Mouse (Mus musculus) hindbrain, embryonic 13.5 days (tissue): Measurements from ENCODE around the gene Mettl23. TPM values are rescaled to one million over a fixed set of nuclear protein-coding genes. Genes with fewer than 3 reads are reported as not detected.
A peak's percentile ranks its signal among the peaks of the same experiment; 100 is the strongest.

ENCODE experiments used
- ATAC-seq: fragments of 200-750 bp; cut with Nextera tagmentation; 2 replicates; pipeline ENCODE4 v1.8.0; 2017; ENCODE audit warnings: moderate TSS enrichment; ENCODE audit not compliant: low FRiP score
- H3K27ac ChIP-seq: fragments of 300-500 bp; sonication (generic); 2 replicates; pipeline ENCODE4 v1.5.1; 2015; ENCODE audit warnings: inconsistent platforms, mild to moderate bottlenecking, moderate library complexity
- H3K27me3 ChIP-seq: fragments of 300-500 bp; sonication (generic); 2 replicates; pipeline ENCODE4 v1.6.1; 2015; ENCODE audit warnings: mild to moderate bottlenecking, inconsistent platforms
- H3K36me3 ChIP-seq: fragments of 300-500 bp; sonication (generic); 2 replicates; pipeline ENCODE4 v1.6.1; 2015; ENCODE audit warnings: mild to moderate bottlenecking, inconsistent platforms
- H3K4me1 ChIP-seq: fragments of 300-500 bp; sonication (generic); replicated peaks from 2 replicates; pipeline ENCODE4 v1.6.1; 2015; ENCODE audit warnings: inconsistent platforms
- H3K4me2 ChIP-seq: fragments of 300-500 bp; sonication (generic); 2 replicates; pipeline ENCODE4 v1.6.1; 2015; ENCODE audit warnings: inconsistent platforms, mild to moderate bottlenecking, moderate library complexity
- H3K4me3 ChIP-seq: fragments of 300-500 bp; sonication (generic); 2 replicates; pipeline ENCODE4 v1.5.1; 2015; ENCODE audit warnings: mild to moderate bottlenecking, inconsistent platforms
- H3K9ac ChIP-seq: fragments of 300-500 bp; sonication (generic); 2 replicates; pipeline ENCODE4 v1.6.1; 2015; ENCODE audit warnings: mild to moderate bottlenecking, inconsistent platforms
- H3K9me3 ChIP-seq: fragments of 300-500 bp; sonication (generic); 2 replicates; pipeline ENCODE4 v1.6.1; 2016; ENCODE audit warnings: inconsistent platforms
- WGBS: fragments of 180-500 bp; shearing (Covaris S2); methylation state at CpG from one replicate; pipeline ENCODE4 v1.1.7; 2015; 5-methylcytosine and 5-hydroxymethylcytosine counted together
- polyA plus RNA-seq: library from polyadenylated mRNA; unstranded; fragments of >200 nt; fragmentation: Nextera tagmentation; extraction: Ambion mirVana; gene quantifications from 2 replicates; pipeline ENCODE4 v1.2.1, GENCODE M21; 2015

Mettl23 gene
- polyA plus RNA-seq, 1 experiment from 2014 or later, result 79.3 TPM

DNA sequence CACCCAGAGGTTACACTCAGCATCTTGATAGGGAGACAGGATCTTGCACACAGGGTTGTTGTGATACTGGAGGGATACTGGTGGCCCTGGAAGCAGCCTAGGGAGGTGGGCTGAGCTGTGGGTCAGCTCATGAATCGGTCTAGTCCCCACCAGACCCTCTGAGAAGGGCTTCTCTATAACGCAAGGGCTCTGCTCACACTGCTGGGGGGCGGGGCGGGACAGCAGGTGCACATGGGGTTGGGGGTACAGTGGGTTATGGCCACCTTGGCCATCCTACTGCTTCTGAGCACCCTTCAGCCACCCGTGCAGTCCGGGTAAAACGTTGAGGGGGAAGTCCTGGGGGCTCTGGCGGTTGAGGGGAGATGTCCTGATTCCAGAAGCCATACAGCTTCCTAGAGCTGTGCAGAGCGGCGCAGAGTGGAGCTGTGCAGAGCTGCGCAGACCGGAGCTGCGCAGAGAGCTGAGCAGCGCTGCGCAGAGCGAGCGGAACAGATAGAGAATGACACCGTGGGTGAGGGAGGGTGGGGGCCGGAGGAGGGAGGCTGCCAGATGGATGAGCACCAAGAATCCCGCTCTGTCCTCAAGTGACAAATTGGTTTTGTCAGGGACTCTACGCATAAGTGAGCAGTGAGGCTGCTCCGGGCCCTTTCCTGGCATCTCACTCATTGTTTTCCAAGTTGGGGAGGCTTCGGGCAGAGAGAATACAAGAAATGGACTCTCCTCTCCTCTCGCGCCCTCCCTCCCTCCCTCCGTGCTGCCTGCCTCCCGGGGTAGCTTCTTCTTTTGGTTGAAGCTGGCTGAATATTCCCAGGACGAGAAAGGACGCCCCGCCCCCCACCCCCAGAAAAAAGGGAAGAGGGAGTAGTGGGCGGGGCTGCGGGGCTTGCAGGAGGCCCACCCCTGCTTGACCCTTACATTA, 31.8 kb upstream of the Mettl23 start:
- Histone ChIP-seq H3K36me3 (no peaks in the 10 kb centered on the region), H3K27ac (peak overlapping the region; percentile 100), H3K4me2 (peak overlapping the region; percentile 59), H3K27me3 (no peaks in the 10 kb centered on the region), H3K4me1 (peaks cover 84% of the 10 kb centered on the region), H3K9ac (peak overlapping the region; percentile 75), H3K9me3 (no peaks in the 10 kb centered on the region), H3K4me3 (peak overlapping the region; percentile 27)
- ATAC-seq, result peak; percentile 93
- WGBS, result 3% methylated on average over 32 of the region's 32 CpGs

DNA sequence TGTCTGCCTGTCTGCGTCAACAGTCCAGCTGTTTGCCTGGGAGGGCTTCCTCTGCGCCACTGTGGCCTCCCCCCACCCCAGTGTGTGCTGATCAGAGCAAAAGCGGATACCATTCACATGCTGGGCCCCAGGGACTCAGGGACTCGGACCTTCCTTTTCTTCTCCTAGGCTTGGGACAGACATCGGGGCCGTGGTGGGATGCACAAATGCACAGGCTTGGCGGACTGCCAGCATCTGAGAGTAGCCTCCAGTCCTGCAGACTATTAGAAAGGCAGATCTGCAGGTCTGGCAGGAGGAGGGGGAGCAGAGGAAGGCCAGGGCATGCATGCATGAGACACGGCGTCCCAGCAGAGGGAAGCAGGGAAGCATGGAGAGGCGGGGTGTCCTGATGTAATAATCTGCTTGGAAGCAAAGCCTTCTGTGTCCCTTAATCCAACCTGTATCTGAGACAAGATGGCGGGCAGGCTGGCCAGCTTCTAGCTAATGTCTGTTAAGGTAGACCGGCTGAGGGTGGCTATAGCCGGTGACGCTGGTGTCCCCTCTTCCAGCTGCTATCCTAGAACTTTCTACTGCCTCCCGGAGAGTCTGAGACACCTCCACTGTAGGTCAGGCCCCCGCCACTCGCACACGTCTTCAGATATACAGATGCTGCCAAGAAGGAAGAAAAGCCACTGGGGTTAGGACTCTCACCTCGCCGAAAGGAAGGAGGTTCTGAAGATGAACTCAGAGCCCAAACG, 30.1 kb upstream of the Mettl23 start:
- H3K27ac ChIP-seq, result peak overlapping the region; percentile 100
- 0 out of 2 replicates have a peak, but pooled peaks have one; percentile 5 for ATAC-seq
- no peaks in the 10 kb centered on the region for H3K27me3 ChIP-seq
- no peaks in the 10 kb centered on the region for H3K9me3 ChIP-seq
- peak overlapping the region; percentile 61 for H3K9ac ChIP-seq
- H3K36me3 ChIP-seq, result no peaks in the 10 kb centered on the region
- peaks cover 85% of the 10 kb centered on the region for H3K4me1 ChIP-seq
- peak overlapping the region; percentile 32; the same call in 1 of the 2 replicates for H3K4me2 ChIP-seq
- no peak overlapping the region for H3K4me3 ChIP-seq
- WGBS, result 31% methylated on average over 21 of the region's 21 CpGs

DNA sequence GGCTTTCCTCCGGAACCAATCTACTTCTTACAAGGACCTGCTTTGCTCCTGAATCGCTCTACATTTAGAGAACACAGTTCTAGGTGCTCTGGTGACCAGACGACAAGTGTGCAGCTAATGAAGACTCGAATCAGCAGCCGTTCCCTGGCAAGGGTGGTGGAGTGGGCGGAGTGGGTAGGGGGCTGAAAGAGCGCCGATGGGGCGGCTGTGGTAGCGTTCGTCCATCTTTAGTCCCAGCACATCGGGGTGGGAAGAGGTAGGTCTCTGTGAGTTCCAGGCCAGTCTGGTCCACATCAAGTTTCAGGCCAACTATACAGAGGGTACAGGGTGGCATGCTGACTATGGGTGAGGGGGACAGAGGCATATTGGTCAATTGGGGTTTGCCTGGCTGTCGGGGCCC, 29.5 kb upstream of the Mettl23 start:
- Histone ChIP-seq H3K4me3 (no peak overlapping the region), H3K4me2 (peak overlapping the region; percentile 32), H3K36me3 (no peaks in the 10 kb centered on the region), H3K9ac (peak overlapping the region; percentile 61), H3K9me3 (no peaks in the 10 kb centered on the region), H3K4me1 (peaks cover 83% of the 10 kb centered on the region), H3K27ac (peak overlapping the region; percentile 100), H3K27me3 (no peaks in the 10 kb centered on the region)
- WGBS, result 57% methylated on average over 13 of the region's 13 CpGs
- no peak for ATAC-seq

DNA sequence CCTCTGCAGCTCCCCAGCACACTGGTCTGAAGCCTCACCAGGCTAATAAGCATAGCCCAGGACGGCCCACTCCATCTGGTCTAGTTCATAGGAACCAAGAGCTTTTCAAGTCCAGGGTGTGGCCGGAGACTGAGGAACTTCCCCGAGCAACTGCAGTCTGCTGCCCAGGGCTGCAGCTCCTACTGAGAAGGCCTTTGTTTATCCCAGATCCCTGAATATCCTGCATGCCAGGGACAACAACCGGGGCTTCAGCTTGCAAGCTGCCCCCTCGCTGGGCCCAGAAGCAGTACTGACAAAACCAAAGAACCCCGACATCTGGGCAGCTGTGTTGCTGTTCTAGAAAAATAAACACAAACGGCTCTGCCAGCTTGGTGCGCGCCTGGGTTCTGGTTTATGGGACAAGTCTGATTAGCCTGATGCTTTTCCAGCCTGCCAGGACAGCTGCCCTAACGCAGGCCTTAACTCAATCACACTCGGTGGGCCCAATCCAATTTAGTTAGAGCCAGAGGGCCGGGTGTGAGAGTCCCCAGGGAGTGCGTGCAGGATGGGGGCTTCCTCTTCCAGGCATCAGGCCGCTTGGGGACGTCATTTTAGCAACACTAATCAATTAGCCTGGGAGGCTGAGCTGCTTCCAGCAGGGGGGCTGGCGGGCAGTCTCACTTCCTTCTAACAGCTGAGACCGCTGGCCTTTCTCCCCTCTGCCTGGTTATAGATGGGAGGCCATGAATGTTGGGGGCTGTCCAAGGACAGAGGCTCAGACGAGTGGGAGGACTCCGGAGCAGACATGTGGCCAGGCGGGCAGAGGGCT, 28.8 kb upstream of the Mettl23 start:
- ATAC-seq, result no peak

DNA sequence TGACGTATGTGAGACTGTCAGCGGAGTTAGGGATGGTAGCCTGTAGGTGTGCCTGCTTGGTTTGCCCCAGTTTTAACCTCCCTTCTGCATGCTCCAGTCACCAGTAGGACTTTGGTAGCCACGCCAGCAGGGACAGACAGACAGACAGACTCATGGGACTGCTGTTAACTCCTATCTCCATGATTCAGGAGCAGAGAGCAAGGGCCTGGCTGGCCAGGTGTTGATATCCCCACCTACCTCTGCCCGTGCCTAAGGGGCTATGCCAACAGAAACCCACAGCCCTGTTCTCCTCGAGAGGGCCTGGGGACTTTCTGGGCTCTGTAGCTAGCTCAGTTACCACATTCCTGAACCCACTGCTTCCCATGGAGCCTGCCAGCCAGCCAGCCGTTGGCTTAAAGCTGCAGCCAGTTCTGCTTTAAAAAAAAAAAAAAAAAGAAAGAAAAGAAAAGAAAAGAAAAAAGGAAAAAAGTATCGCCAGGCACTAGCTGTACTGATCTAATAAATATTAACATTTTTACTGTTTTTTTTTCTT, 28.1 kb upstream of the Mettl23 start:
- Histone ChIP-seq H3K9ac (peak overlapping the region; percentile 61), H3K4me2 (peak overlapping the region; percentile 32; the same call in 1 of the 2 replicates)

More for the DNA sequence above, 28.8 kb upstream of the Mettl23 start:
- H3K36me3 ChIP-seq, result no peaks in the 10 kb centered on the region
- peak overlapping the region; percentile 32 for H3K4me2 ChIP-seq
- H3K27me3 ChIP-seq, result no peaks in the 10 kb centered on the region
- H3K9me3 ChIP-seq, result no peaks in the 10 kb centered on the region
- H3K9ac ChIP-seq, result peak overlapping the region; percentile 61
- H3K4me3 ChIP-seq, result no peak overlapping the region
- 3% methylated on average over 20 of the region's 20 CpGs for WGBS
- peak overlapping the region; percentile 100 for H3K27ac ChIP-seq
- peaks cover 84% of the 10 kb centered on the region for H3K4me1 ChIP-seq

DNA sequence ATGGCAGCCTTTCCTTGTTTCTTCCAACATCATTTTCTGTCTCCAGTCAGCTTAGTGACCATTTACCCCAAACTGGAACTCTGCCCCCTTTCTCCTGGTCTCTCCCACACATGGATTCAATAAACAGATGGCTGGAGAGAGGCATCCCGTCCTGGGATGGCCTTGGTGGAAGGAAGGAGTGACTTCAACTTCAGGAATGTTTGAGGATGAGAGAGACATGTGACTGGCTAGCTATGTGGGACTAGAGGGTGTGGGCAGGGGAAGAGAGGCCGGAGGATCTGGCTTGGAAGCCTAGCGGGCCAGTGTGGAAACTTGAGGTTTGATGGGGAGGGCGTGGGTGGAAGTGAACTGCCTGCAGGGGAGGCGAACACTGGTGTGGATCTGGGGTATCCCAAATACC, 26.3 kb upstream of the Mettl23 start:
- H3K4me3 ChIP-seq, result no peak overlapping the region
- no peak overlapping the region; the same call in 1 of the 2 replicates for H3K27ac ChIP-seq
- H3K9me3 ChIP-seq, result no peaks in the 10 kb centered on the region
- H3K4me1 ChIP-seq, result peaks cover 85% of the 10 kb centered on the region
- ATAC-seq, result no peak
- H3K27me3 ChIP-seq, result no peaks in the 10 kb centered on the region
- H3K9ac ChIP-seq, result no peak overlapping the region
- no peaks in the 10 kb centered on the region for H3K36me3 ChIP-seq
- H3K4me2 ChIP-seq, result no peak overlapping the region
- WGBS, result 88% methylated on average over 5 of the region's 5 CpGs

More for the DNA sequence above, 28.1 kb upstream of the Mettl23 start:
- no peak overlapping the region for H3K4me3 ChIP-seq
- H3K36me3 ChIP-seq, result no peaks in the 10 kb centered on the region
- H3K9me3 ChIP-seq, result no peaks in the 10 kb centered on the region
- ATAC-seq, result no peak
- H3K4me1 ChIP-seq, result peaks cover 85% of the 10 kb centered on the region
- H3K27ac ChIP-seq, result peak overlapping the region; percentile 100
- H3K27me3 ChIP-seq, result no peaks in the 10 kb centered on the region
- 18% methylated on average over 7 of the region's 7 CpGs for WGBS

DNA sequence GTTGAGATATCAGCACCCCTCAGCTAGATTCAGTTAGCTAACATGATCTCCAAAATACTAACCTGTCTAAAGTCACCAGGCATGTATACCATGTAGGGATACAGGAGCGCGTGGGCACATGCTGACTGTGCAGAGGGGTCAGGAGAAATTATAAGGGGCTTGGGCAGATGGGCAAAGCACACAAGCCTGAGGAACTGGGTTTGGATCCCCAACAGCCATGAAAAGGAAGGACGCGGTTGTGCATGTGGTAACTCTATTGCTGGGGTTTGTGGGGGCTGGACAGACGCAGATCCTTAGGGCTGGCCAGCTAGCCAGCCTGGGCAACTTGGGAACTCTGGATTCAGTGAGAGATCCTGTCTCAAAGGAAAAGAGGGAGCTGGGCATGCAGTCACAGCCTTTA, 25.5 kb upstream of the Mettl23 start:
- H3K36me3 ChIP-seq, result no peaks in the 10 kb centered on the region
- H3K9ac ChIP-seq, result no peak overlapping the region
- H3K27me3 ChIP-seq, result no peaks in the 10 kb centered on the region
- H3K4me3 ChIP-seq, result no peak overlapping the region
- no peak for ATAC-seq
- H3K4me2 ChIP-seq, result no peak overlapping the region
- peaks cover 86% of the 10 kb centered on the region for H3K4me1 ChIP-seq
- 96% methylated on average over 5 of the region's 5 CpGs for WGBS
- no peak overlapping the region for H3K27ac ChIP-seq
- no peaks in the 10 kb centered on the region for H3K9me3 ChIP-seq

DNA sequence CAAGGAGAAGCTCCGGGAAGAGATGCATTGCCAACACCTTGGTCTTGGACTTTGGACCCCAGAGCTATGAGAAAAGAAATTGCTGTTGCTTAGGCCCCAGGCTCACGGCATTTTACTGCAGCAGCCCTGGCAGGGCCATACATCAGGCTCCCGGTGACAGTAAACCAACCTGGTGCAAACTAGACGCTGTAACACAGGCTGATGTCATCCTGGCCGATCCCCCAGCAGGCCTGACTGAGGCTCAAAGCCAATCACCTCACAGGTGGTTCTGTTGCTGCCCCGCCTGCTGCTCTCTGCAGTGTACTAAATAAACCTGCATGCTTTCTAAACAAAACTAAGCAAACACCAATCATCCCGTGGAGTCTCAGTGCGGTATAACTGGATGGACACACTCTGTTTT, 24.4 kb upstream of the Mettl23 start:
- H3K27ac ChIP-seq, result peak overlapping the region; percentile 13; the same call in 1 of the 2 replicates
- no peaks in the 10 kb centered on the region for H3K36me3 ChIP-seq
- peaks cover 78% of the 10 kb centered on the region for H3K4me1 ChIP-seq
- no peaks in the 10 kb centered on the region for H3K9me3 ChIP-seq
- no peaks in the 10 kb centered on the region for H3K27me3 ChIP-seq
- H3K4me3 ChIP-seq, result no peak overlapping the region
- ATAC-seq, result no peak
- no peak overlapping the region for H3K4me2 ChIP-seq
- WGBS, result 65% methylated on average over 8 of the region's 8 CpGs
- no peak overlapping the region for H3K9ac ChIP-seq

DNA sequence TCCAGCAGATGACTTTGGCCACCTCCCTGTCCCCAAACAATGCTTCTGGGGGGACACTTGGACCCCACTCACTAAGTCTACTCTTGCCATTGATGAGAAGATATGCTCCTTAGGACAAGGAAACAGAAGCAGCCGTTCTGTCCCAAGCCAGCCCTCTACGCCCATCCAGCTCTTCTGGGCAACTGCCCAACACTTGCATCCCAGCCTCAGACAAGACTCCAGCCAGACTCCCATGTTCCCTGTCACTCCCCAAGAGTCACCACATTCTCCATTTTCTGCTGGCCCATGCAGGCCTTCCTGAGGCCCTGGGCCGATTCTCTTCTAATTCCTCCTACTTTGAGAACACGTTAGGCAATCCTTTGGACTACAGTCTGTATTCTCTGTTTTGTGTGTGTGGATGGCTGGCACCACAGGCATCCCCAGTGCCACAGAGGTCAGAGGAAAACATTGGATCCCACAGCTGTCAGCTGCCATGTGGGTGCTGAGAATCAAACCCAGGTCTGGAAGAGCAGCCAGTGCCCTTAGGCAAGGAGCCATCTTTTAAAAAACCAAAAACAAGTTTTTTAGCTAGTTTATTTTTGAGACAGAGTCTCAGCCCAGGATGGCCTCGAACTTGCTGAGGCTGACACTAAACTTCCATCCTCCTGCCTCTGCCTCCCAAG, 23.0 kb upstream of the Mettl23 start:
- Histone ChIP-seq H3K36me3 (no peaks in the 10 kb centered on the region), H3K27ac (peak overlapping the region; percentile 55), H3K9me3 (no peaks in the 10 kb centered on the region), H3K27me3 (no peaks in the 10 kb centered on the region), H3K4me1 (peaks cover 67% of the 10 kb centered on the region), H3K9ac (no peak overlapping the region), H3K4me2 (no peak overlapping the region), H3K4me3 (no peak overlapping the region)
- ATAC-seq, result no peak
- WGBS, result 93% methylated on average over 5 of the region's 5 CpGs

DNA sequence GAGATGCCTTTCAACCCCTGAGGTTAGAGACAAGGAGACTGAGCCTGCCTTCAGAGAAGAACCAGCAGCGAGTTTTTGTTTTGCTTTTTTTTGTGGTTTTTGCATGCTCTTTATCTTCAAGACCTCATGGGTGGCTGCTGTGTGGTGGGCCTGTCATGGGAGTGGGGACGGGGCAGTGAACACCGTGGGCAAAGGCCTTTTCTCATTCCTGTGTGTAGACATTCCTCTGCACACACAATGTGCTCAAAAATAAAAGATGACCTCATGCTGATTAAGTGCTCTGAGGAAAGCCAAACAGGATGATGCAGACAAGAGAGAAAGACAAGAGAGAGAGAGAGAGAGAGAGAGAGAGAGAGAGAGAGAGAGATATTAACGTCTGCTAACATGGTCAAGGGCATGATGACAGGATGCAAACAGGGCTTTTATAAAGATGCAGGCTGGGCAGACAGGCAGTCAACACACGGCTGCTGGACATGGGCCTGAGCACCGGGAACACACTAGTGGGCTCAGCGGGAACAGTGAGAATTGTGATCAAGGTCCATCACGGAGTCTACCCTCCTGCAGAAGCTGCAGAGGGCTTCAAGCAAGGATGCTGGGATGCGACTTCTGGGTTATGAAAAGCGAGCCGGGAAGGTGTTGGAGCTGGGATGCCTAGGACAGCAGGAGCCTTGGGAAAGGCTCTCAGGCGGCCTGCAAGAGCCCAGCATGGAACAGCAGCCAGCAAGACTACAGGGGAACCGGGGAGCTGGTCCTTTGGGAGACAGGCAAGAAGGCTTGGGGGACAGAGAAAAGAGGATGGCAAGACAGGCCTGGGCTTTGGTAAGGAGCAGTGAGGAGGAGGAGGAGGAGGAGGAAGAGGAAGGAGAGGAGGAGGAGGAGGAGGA, 21.8 kb upstream of the Mettl23 start:
- no peaks in the 10 kb centered on the region for H3K36me3 ChIP-seq
- 48% methylated on average over 13 of the region's 13 CpGs for WGBS
- H3K9me3 ChIP-seq, result no peaks in the 10 kb centered on the region
- no peak overlapping the region for H3K4me2 ChIP-seq
- no peak for ATAC-seq
- H3K4me1 ChIP-seq, result peaks cover 68% of the 10 kb centered on the region
- H3K27me3 ChIP-seq, result no peaks in the 10 kb centered on the region
- H3K4me3 ChIP-seq, result no peak overlapping the region
- H3K9ac ChIP-seq, result peak overlapping the region; percentile 35; the same call in 1 of the 2 replicates
- peak overlapping the region; percentile 30 for H3K27ac ChIP-seq
